Mouse (Mus musculus): ENCODE data around the gene 2310033P09Rik. TPM values are rescaled to one million over a fixed set of nuclear protein-coding genes. Genes with fewer than 3 reads are reported as not detected.

Gene 2310033P09Rik
- total RNA-seq, 2 experiments from 2014 or later = 10.6 to 12.4 TPM

- DNase-seq = peak; percentile 75
These were observed 22.1 kb downstream of the 2310033P09Rik start for GRCm38 (mm10) chr11:59230144-59230760.

- no peak for DNase-seq
These were observed 24.7 kb downstream of the 2310033P09Rik start for GRCm38 (mm10) chr11:59232797-59233196.

GRCm38 (mm10) chr11:59238525-59239427, 30.7 kb downstream of the 2310033P09Rik start:
- peak; percentile 82 for DNase-seq

GRCm38 (mm10) chr11:59239428-59239785, 31.3 kb downstream of the 2310033P09Rik start:
- DNase-seq = no peak

GRCm38 (mm10) chr11:59239796-59240195, 31.7 kb downstream of the 2310033P09Rik start:
- no peak for DNase-seq

- DNase-seq = no peak
These were observed 33.7 kb downstream of the 2310033P09Rik start for GRCm38 (mm10) chr11:59241841-59242240.

- DNase-seq = no peak
These were observed 35.7 kb downstream of the 2310033P09Rik start for GRCm38 (mm10) chr11:59243856-59244255.

- DNase-seq = no peak
These were observed 40.0 kb downstream of the 2310033P09Rik start for GRCm38 (mm10) chr11:59248101-59248500.

GRCm38 (mm10) chr11:59259647-59260046, 51.5 kb downstream of the 2310033P09Rik start:
- DNase-seq = no peak

Other genes starting within 250 kb of the 2310033P09Rik start
- gene Trim11, start 230.2 kb upstream of the 2310033P09Rik start, total RNA-seq (2021) = 10 to 100 TPM; 21.3 TPM
- gene Obscn, start 71.9 kb upstream of the 2310033P09Rik start, total RNA-seq (2021) = 100 to 1,000 TPM; 436 to 453 TPM
- gene Iba57, start 44.6 kb upstream of the 2310033P09Rik start, total RNA-seq (2021) = 10 to 100 TPM; 12.9 to 13.1 TPM
- under 1 TPM; 0.70 to 0.79 TPM for gene Gjc2, start 25.1 kb upstream of the 2310033P09Rik start, total RNA-seq (2021)
- 10 to 100 TPM; 63.3 to 67.9 TPM for gene Guk1, start 16.1 kb upstream of the 2310033P09Rik start, total RNA-seq (2021)
- gene Mrpl55, start 5.8 kb upstream of the 2310033P09Rik start, total RNA-seq (2021) = 10 to 100 TPM; 74.1 to 75.1 TPM
- 100 to 1,000 TPM; 389 to 395 TPM for gene Arf1, start 19.9 kb downstream of the 2310033P09Rik start, total RNA-seq (2021)
- not detected for gene Wnt3a, start 82.4 kb downstream of the 2310033P09Rik start, total RNA-seq (2021)
- 1 to 10 TPM; 5.6 to 5.7 TPM for gene Wnt9a, start 98.6 kb downstream of the 2310033P09Rik start, total RNA-seq (2021)
- not detected for gene Prss38, start 167.3 kb downstream of the 2310033P09Rik start, total RNA-seq (2021)
- gene Jmjd4, start 241.7 kb downstream of the 2310033P09Rik start, total RNA-seq (2021) = 10 to 100 TPM; 14.8 to 16.3 TPM
- 10 to 100 TPM; 40.8 to 45.5 TPM for gene Snap47, start 242.9 kb downstream of the 2310033P09Rik start, total RNA-seq (2021)

Measured in heart, postnatal 4 days (tissue).